Mouse (Mus musculus) megakaryocyte, adult 5-6 weeks (primary cell): ENCODE measurements around the gene Nt5dc3. TPM values are rescaled to one million over a fixed set of nuclear protein-coding genes. Genes with fewer than 3 reads are reported as not detected.

Experiments used
- ATAC-seq: 2 replicates; pipeline ENCODE4 v1.8.0; 2016; ENCODE audit warnings: mild to moderate bottlenecking, inconsistent platforms; ENCODE audit not compliant: poor library complexity, severe bottlenecking
- total RNA-seq, 2 experiments: library from RNA; stranded (forward) in 1 of 2; stranded (reverse) in 1 of 2; fragments of 153-499, 151-499 nt in 1 of 2; fragments of 221-1000, 200-1000 nt in 1 of 2; gene quantifications; 2 replicates each; pipeline versions ENCODE4 v1.2.3 to v1.2.4; 2015 to 2017

Nt5dc3 gene
- total RNA-seq, 2 experiments from 2014 or later = 1.8 to 2.5 TPM

DNA sequence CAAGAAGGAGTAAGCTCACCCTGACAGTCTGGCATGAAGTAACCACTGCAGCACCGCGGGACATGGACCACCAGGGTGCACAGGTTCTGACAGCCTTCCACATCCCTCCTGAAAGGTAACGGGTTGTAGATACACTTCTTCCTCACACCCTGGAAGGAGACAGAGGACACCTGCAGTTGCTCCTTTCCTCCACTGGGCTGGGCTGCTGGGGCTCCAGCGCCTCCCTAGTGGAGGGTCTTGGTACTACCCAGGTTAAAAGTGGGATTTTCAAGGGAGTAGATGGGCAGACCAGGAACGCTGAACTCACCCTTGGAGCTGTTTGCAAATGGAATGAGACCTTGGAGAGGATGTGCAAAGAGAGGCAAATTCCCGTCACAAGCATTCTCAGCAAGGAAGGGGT, 84.6 kb downstream of the Nt5dc3 start:
- ATAC-seq = no peak; the same call in 1 of the 2 replicates

DNA sequence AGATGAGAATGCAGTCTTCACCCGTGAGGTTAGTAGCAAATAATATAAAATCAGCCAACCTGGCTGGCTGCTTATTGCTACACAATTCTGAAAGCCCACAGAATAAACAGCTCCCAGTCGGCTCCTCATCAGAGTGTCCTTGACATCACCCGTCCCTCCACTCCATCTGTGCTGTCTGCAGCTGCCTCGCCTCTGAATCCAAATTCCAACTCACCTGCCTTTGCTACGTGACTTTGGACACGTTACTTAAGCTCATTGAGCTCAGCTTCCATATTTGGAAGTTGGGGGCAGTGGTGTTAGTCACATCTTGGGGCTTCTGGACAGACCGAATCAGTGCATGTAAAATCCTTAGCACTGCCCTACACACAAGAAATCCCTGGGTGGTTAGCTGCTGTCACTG, 93.3 kb downstream of the Nt5dc3 start:
- no peak for ATAC-seq

DNA sequence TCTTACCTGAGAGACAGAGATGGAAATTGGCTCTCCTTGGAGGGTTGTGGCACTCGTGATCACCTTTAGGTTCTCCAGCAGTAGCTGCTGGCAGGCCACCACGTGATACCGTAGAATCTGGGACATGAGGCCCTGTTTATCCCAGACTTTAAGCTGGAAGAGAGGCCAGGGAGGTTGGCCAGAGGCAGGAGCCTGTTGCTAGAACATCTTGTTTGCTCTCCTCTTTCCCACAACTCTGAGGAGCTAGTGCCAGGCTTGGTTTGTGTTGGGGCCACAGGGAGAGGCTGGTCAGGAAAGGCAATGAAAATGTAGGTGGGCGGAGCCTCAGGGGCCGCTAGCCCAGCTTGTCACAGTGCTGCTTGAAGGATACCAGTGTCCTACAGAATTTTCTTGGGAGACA, 93.8 kb downstream of the Nt5dc3 start:
- ATAC-seq = no peak

DNA sequence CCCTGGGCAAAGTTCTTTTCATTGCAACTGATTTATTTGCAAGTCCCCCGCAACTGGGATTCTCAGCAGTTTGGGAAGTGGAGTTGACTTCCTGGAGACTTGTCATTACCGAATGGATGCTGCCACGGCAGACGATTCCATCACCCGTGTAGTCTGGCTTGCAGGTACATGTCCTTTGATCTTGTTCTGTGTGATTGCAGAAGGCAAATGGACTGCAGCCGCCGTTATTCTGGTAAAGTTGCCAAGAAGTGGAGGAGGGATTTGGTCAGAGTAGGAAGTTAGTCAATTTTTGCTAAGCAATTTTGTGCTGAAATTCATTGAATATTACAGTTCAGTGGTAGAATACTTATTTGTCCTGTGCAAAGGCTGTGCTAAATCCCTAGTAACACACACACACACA, 99.9 kb downstream of the Nt5dc3 start:
- no peak for ATAC-seq

DNA sequence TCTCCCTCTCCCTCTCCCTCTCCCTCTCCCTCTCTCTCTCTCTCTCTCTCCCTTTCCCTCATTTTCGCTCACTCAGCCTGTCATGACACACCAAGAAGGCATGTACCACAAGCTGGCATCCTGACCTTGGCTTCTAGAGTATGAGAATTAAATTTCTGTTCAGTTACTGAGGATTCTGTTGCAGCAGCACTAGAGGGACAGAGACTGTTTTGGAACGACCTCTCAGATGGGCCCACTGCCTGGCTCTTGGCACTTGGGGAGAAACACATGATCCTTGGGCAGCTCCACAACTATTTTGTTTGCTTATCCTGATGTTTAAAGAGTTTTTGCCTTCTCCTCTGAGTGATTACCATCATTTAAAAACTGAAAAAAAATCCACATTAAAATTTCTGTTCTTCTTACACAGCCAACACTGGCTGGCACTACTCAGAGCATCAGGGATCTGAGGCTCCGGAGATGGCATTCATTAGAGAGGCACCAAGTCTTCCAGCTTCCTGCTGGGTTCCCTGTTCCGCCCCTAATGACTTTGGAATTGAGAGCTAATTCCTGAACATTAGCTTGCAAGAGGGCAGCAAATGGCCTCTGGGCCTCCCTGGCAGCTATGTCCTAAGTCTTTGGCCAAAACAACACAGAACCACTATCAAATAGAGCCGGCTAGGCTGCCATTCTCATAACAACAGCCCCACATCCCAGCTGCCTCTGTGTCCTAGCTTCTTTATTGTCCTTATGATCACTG, 101.4 kb downstream of the Nt5dc3 start:
- no peak for ATAC-seq

DNA sequence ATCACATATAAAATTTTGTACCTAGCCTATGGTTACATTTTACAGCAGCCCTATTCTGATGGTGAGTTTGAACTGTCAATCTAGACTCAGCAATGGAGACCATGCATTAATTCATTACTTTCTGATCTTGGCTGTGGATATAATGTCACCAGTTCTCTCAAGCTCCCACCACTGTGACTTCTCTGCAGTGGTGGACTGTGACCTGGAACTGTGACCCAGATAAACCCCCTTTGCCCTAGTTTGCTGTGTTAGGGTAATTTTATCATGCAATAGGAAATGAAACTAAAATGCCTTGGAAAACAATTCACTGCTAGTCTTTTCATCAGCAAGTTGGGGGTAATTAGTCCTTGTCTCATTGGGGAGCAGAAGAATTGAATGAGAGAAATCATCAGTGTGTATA, 102.6 kb downstream of the Nt5dc3 start:
- no peak for ATAC-seq

DNA sequence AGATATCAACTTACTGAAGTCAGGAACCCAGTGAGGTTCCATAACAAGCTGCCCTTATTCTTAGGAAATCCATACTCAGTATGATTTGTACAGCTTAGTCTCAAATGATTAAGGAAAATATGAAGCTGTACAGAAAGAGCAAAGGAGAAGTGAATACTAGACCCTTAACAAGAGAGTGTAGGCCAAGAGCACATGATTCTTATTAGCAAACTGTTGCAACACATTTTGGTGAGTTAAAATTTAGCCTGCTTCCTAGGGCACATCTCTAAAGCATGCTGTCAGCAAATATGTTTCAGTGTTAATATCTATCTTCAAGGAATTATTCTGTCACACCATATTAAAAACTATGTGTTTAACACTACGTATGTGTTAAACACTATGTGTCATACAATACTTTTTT, 107.6 kb downstream of the Nt5dc3 start:
- peak; percentile 21; the same call in 1 of the 2 replicates for ATAC-seq

Other genes with a start within 250 kb of the Nt5dc3 start
- 448 and 496 TPM in 2 replicates for gene Hsp90b1, start 73.5 kb upstream of the Nt5dc3 start, total RNA-seq (2015)
- gene Hsp90b1, start 73.5 kb upstream of the Nt5dc3 start, total RNA-seq (2017) = 724 and 818 TPM in 2 replicates
- 0.41 and 0.67 TPM in 2 replicates for gene Ttc41, start 73.2 kb upstream of the Nt5dc3 start, total RNA-seq (2015)
- gene Ttc41, start 73.2 kb upstream of the Nt5dc3 start, total RNA-seq (2017) = 0.44 TPM in 1 of 2 replicates, not detected in the other
- gene Gm49358, start 15.0 kb upstream of the Nt5dc3 start, total RNA-seq (2015) = not detected in 2 replicates
- gene Gm49358, start 15.0 kb upstream of the Nt5dc3 start, total RNA-seq (2017) = 3.6 TPM in 1 of 2 replicates, not detected in the other
- gene Stab2, start 229.0 kb downstream of the Nt5dc3 start, total RNA-seq (2015) = 1.9 TPM in 1 of 2 replicates, not detected in the other
- gene Stab2, start 229.0 kb downstream of the Nt5dc3 start, total RNA-seq (2017) = 0.04 and 0.41 TPM in 2 replicates